Mouse (Mus musculus): ENCODE results near the gene Zfp64. TPM values are rescaled to one million over a fixed set of nuclear protein-coding genes. Genes with fewer than 3 reads are reported as not detected.
"Not testable (repeated sequence)": the region's sequence is repeated elsewhere in the genome, so short reads cannot be mapped to it uniquely, and the experiment has no call there.

Gene Zfp64
- polyA plus RNA-seq, 3 experiments from 2014 or later = 21.5 to 28.4 (median 24.7) TPM

DNA sequence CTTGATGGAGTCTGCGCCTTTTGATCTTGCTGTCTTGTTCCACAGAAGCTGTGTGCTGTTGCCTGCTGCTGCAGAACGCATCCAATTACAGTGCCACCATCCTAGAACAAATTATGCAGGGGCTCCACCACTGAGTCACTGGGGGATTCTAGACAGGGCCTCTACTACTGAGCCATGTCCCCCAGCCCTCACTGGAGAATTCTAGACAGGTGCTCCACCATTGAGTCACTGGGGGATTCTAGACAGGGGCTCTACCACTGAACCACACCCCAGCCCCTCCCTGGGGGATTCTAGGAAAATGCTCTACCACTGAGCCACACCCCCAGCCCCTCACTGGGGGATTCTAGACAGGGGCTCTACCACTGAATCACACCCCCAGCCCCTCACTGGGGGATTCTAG is 63.3 kb downstream of the Zfp64 start:
- no peak for ATAC-seq

DNA sequence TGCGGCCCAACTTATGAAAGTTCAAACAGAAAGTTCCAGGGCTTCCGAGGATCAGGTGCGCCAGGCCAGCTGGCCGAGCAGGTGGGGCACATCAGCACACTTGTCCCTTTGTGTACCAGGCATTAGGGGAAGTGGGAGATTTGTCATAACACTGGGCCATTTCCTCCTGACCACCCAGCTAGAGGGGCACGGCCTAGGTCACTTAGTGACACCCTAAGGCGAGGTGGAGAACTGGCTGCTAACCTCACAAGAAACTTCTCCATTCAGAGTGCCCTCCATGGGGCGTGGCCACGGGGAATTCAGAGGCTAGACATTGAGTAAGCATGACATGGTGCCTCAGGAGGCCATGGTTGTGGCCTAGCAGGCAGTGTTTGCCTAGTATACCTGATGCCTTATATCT is 70.7 kb downstream of the Zfp64 start:
- no peak for ATAC-seq

DNA sequence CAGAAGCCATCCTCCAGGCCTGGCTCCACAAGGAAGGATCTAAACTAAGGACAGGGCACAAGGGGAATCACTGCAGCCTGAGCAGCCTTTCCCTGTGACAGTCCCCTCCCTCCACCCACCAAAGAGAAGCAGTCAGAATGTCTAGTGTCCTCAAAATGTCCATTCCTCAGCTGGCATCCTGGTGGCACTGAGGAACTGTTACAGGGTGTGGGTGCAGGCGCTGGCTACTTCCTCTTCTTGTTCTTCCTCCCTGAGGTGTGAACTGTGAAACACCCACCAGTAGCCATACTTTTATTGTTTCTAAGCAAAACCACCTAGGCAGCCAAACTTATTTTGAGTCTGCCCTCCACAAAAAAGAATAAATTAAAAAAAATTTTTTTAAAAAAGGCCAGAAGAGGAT is 72.4 kb downstream of the Zfp64 start:
- no peak for ATAC-seq

- no peak for ATAC-seq
Observed at GRCm38 (mm10) chr2:168881927-168882326, 73.5 kb downstream of the Zfp64 start.

GRCm38 (mm10) chr2:168879573-168879972 is 75.8 kb downstream of the Zfp64 start:
- ATAC-seq = no peak

DNA sequence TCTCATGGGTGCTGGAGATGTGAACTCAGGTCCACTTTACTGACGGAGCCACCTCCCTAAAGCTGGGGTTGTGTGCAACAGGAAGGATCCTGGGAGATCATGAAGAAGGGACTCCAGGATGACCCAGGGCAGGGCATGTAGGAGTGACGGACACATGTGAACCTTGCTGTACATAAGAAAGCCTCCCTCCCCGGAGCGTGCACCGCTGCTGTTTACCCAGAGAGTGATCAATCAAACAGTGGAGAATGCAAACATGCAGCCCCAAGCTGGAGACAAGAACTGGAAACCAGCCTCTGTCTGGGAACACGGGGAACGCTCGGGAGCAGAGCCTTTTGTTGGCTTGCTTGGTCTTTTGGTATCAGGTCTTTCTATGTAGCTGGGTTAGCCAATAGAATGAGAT is 76.7 kb downstream of the Zfp64 start:
- ATAC-seq = no peak

DNA sequence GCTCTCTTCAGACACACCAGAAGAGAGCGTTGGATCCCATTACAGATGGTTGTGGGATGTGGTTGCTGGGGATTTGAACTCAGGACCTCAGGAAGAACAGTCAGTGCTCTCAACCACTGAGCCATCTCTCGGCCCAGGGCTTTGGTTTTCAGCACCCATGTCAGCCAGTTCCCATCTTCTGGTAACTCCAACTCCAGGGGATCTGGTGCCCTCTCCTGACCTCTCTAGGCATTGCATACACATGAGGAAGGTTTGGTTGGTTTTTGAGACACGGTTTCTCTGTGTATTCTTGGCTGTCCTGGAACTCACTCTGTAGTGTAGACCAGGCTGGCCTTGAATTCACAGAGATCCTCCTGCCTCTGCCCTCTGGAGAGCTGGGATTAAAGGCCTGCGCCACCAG is 77.2 kb downstream of the Zfp64 start:
- no peak for ATAC-seq

GRCm38 (mm10) chr2:168876631-168877030 is 78.8 kb downstream of the Zfp64 start:
- no peak for ATAC-seq

- no peak for ATAC-seq
Observed at GRCm38 (mm10) chr2:168874498-168874897, 80.9 kb downstream of the Zfp64 start.

GRCm38 (mm10) chr2:168871767-168872511 is 83.4 kb downstream of the Zfp64 start:
- ATAC-seq = no peak

GRCm38 (mm10) chr2:168870480-168870879 is 84.9 kb downstream of the Zfp64 start:
- ATAC-seq = no peak

DNA sequence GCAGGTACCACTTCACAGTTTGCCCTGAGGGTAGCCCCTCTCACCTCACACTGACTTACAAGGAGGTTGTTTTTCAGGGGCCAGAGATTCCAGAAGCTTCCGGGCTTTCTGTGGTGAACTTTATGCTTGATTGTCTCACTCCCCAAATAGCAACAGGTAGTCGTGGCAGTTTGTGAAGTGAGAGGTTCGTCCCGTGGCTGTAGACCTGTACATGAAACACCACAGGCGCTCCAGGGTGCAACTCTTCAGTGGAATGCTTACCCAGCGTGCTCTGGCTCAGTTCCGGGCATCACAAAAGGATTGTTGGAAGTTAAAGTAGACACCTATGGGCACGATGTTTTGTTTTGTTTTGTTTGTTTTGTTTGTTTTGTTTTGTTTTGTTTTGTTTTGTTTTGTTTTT is 88.4 kb downstream of the Zfp64 start:
- ATAC-seq = no peak

- ATAC-seq = no peak
Observed at GRCm38 (mm10) chr2:168866436-168866835, 89.0 kb downstream of the Zfp64 start.

DNA sequence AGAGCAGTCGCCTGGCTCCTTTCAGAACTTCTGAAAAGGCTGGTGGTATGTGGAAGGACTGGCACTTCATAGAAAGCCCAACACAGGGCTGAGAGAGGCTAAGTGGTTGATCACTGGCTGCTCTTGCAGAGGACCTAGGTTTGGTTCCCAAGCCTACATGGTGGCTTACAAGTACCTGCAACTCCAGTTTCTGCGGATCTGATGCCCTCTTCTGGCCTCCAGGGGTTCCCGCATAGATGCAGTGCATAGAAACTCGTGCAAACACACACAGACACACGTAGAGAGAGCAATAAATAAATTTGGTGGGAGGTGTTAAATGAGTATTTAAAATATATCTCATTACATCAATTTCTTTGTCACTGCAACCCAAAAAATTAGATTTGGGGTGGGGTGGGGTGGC is 90.5 kb downstream of the Zfp64 start:
- ATAC-seq = no peak

- no peak for ATAC-seq
Observed at GRCm38 (mm10) chr2:168862694-168863093, 92.7 kb downstream of the Zfp64 start.

DNA sequence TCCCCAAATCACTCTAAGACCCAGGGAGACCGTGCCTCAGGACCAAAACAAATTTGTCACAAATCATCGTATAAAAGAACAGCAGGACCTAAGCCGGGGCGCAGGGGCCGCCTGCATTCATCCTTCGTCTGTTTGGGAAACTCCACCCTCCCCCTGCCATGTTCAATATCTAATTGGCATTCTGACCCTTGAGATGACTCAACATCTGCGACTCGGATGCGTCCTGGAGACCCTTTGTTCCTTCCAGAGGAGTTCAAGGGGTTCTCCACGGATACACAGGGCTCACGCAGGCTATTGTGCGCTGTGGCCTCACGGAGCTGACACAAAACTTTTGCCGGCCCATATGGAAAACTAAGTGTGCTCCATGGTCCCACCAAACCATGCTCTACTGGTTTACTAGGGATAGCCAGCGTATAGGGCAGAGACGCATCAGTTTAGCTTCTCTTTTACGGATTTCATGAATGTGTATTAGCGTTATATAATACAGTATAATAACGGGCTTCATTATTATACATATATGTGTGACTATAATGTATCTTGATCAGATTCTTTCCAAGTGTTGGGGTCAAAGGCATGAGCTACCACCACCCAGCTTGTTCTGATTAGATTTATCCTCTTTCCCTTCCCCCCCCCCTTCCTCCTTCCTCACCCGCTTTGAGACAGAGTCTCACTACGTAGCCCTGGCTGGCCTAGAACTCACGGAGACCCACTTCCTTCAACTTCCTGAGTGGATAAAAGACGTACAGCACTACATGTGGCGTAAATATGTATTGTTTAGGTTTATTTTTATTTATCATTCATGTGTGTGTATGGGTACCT is 94.3 kb downstream of the Zfp64 start:
- ATAC-seq = no peak

DNA sequence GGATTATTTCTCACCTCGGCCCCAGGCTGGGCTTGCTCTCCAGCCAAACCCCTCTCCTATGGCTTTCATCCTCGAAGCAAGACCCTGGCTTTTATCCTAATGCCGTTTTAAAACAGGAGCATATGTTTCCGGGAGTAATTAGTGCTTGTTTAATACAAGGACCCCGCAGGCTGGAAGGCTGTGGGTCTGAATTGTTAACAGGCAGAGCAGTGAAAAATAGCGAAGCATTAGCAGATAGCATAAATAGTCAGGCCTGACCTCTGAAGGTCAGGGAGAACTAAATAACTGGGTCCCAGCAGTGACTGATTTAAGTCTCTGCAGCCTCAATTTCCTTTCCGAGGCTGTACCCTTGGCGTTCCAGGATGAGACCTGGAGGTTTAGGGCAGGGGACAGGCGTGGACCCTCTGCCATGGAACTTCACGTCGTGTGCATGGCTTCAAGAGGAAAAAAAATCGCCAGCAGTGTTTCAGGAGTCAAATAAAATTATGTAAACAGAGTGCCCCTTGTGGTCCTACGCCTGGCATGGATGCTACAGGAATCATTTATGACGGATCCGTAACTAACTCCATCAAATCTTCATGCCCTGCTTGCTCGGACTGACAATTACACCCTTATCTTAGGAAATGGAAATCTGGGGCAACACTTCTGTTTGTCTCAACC is 95.2 kb downstream of the Zfp64 start:
- no peak for ATAC-seq

- no peak for ATAC-seq
Observed at GRCm38 (mm10) chr2:168856638-168857037, 98.7 kb downstream of the Zfp64 start.

DNA sequence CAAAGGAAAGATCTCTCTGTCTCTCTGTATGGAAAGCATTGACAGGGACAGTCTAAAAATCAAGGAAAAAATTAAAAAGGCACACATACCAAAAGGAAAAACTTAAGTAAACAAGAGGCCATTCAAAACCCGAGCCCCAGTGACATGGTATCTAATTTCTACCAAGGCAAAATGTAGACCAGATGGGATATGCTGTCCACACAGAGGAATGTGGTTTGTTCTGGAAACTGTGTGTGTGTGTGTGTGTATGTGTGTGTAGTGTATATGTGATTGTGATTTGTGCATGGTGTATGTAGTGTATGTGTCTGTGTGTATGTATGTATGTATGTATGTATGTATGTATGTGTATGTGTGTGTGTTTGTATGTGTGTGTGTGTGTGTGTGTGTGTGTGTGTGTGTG is 100.6 kb downstream of the Zfp64 start:
- no peak for ATAC-seq

DNA sequence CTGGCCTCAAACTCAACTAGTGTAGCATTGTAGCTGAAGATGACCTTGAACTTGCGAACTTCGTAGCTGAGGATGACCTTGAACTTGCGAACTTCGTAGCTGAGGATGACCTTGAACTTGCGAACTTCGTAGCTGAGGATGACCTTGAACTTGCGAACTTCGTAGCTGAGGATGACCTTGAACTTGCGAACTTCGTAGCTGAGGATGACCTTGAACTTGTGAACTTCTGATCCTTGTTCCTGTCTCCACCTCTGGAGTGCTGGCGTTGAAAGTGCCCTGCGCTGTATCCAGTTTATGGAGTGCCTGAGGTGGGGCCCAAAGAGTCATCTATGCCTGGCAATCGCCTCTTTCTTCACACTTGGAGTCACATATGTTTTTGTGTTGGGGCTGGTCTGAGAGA is 101.5 kb downstream of the Zfp64 start:
- not testable (repeated sequence) for ATAC-seq

GRCm38 (mm10) chr2:168851545-168851944 is 103.8 kb downstream of the Zfp64 start:
- ATAC-seq = no peak

DNA sequence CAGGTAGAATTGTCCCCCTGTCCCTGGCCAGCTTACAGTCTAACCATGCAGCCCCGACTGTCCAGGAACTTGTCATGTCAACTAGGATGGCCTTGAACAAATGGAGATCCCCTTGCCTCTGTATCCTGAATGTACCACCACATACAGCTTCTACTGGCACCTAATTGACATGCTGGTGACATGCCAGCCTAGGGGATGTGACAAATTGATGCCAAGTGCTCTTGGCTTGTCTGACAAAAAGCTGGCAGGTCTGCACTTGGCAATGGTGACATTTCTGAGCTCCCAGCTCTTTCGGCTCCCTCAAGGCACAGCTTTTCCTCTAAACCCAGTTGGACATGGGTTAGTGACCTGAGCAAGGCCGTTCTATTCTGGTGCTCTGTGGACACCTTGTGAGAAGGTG is 106.8 kb downstream of the Zfp64 start:
- no peak for ATAC-seq

GRCm38 (mm10) chr2:168846180-168846720 is 109.1 kb downstream of the Zfp64 start:
- ATAC-seq = no peak
